Mouse (Mus musculus): ENCODE results near the gene Nfkb1.
A peak's percentile ranks its signal among the peaks of the same experiment; 100 is the strongest.

The Nfkb1 gene

DNA sequence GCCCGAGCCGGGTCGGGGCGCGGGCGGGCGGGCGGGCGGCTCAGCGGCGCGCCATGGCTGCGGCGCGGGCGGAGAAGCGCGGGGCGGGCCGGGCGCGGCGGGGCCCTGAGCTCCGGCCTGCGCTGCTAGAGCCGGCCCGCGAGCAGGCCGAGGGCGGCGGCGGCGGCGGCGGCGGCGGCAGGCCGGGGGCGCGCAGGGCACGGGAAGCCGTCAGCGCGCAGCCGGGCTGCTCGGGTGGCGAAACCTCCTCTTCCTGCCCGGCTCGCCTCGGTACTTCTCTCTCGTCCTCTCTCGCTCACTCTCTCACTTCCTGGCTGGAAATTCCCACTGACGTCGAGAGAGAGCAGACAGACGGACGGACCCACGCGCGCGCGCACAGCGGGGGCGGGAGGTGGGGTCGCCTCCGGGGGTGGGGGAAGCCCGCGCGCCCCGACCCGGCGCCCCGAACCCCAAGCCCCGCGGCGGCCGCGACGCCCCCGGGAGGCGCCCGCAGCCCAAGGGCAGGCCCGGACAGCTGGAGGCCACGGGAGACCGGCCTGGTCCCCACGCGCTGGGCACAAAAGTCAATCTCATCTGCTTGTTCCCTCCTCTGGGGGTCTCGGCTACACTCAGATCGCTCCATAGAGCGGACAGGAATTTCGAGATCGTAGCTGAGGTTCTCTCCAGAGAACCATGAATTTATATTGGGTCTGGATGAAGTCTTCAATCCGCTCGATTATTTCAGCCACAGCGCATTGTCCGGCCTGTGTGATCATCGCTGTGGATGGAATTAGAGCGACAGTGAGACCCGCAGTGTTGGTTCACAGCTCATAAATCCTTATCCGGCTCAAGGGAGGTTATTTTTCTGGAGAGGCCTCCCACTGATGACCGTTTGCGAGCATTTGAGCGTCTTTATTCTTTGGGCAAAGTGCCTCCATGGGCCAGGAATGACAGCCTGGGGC, at the start of gene Nfkb1:
Gene Nfkb1, minus strand, starts transcription at position 357 of the 941 bp plus-strand sequence.
- peak; percentile 80 for DNase-seq

- no peak for DNase-seq
These were observed 49.4 kb upstream of the Nfkb1 start for GRCm38 (mm10) chr3:135740711-135741110.

- DNase-seq: no peak
These were observed 43.4 kb upstream of the Nfkb1 start for GRCm38 (mm10) chr3:135734736-135735135.

DNA sequence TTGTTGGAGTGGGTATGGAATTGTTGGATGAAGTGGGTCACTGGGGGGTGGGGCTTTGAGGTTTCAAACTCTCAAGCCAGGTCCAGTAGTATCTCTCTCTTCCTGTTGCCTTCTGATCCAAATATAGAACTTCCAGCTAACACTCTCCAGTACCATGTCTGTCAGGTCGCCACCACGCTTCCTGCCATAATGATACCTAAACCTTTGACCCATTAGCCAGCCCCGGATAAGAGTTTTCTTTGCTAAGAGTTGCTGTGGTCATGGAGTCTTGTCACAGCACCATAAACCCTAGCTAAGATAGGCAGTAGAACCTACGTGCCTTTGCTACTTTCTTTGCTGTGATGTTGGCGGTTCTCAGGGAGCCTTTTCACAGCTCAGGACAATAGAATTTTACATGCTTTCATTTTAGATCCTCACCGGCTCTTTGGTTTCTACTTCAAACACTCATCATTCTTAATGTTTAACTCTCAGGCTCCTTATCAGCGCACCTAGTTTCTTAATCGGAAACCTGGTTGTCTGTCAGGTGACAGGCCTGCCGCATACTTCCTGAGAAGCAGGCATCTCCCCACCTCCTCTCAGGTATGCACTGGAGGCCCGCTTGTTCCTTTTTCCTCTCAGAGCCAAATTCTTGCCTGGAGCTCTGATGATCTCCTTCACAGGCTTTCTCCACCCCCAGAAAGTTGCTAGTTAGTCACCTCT, 41.5 kb upstream of the Nfkb1 start:
- DNase-seq: no peak

DNA sequence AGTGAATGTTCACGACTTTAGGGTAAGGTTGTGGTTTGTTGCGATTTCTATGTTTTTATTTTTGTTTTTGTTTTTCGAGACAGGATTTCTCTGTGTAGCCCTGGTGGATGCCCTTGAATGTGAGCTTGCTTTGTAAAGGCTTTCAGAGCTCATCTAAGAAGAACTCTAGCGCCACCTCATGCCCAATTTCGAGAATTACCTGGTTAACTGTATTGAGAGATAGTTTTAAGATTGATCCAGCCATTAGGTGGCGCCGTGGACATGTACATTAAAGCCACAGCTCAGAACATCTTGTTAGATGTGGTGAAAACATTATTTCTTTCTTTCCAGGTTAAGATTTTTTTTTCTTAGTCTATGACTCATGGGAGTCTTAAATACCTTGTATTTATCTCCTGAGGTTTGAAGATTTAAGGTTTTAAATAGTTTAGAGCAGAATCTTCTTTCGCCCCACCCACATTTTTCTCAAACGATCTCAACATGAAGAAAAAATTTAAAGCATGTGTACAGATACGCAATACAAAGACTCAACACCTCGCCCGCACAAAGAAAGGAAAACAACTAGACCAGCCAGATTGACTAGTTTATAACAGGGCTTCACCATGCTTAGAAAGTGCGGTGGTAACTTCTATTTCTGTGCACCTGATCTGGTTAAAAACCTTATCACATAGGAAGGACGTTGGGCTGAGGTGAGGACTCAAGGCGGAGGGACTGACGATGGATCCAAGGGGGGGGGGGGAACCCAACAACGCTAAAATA, 40.1 kb upstream of the Nfkb1 start:
- DNase-seq: peak; percentile 96

- DNase-seq: no peak
These were observed 39.4 kb upstream of the Nfkb1 start for GRCm38 (mm10) chr3:135730790-135731189.

DNA sequence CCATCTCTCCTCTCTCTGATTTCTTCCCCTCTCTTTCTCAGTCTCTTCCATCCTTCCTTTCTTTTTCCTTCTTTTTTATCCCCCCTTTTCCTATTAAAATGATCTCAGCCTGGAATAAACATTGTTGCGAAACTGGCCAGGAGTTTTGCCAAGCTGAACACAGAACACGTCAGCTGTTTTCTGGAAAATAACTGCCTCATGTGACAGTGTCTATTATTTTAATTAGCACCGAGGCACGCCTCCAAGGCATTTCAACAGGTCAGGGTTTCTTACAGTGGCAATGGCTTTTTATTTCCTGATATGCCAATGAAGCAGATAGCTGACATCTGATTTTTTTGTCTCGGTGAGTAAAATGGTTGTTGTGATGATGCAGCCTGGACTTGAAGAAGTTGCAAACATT, 38.2 kb upstream of the Nfkb1 start:
- peak; percentile 73 for DNase-seq

DNA sequence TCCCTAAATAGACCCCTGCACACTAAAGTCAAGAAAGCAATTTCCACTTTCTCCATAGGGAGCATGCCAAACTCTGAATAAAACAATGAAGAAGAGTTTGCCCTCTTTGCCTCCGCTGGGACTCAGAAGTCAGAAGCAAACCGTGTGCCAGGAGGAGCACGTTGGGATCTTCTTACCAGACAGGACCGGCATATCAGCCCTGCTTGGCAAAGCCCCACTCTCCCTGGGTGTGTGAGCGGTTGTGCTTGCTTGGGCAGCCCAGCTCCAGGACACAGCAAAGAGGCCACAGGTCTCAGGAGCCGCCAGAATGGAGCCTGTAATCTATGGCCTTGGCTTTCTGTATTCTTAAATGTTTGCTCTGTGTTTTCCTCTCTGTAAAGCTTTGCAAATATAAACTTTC, 37.6 kb upstream of the Nfkb1 start:
- no peak for DNase-seq

GRCm38 (mm10) chr3:135727339-135727738, 36.0 kb upstream of the Nfkb1 start:
- DNase-seq: no peak

DNA sequence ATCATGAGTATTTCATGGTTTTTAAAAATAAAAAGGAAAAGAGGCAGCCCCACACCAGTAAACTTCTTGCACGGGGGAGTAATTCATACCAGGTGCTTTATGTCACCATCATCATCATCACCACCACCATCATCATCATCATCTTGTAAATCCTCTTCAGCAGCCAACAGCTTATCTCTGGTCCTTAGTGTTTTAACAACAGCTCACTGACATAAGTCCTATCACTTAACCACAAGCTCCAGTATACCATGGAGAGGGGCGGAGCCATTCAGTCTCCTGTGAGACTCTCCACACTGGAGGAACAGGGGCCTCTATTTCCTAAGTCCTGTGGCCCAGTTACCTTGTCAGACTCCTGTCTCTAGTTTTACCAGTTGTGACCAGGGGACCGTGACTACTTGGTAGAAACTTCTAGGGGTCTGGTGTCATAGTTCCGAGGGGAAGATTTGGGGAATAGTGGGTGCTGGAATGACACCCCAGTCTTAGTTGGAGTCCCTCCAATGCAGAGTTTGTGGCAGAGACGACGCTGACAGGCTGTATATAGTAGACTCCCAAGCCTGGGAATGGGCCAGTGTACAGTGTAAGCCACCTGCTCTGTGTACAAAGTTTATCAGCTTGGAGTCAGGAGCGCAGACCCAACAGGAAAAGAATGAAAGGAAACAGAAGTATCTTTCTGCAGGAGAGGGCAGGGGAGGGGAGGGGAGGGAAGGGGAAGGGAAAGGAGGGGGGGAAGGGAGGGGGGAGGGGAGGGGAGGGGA, 35.4 kb upstream of the Nfkb1 start:
- no peak for DNase-seq

DNA sequence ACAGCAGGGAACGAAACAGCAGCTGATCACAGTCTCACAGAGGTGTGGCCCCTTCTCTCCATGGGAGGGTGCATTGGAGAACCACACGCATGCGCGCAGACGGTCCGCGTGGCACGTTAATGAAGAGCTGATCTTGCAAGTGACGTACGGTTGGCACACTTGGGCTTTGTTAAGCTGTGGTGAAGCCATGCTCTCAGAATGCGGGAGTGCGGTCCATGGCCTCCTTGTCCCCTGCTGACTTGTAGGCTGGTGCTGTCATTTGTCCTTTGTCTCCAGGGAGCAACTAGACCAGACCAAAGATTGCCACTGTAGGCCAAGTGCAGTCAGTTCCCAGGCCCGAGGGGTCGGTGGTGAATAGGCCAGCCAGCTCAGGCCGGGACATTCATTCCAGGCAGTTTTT, 34.7 kb upstream of the Nfkb1 start:
- peak; percentile 30 for DNase-seq

DNA sequence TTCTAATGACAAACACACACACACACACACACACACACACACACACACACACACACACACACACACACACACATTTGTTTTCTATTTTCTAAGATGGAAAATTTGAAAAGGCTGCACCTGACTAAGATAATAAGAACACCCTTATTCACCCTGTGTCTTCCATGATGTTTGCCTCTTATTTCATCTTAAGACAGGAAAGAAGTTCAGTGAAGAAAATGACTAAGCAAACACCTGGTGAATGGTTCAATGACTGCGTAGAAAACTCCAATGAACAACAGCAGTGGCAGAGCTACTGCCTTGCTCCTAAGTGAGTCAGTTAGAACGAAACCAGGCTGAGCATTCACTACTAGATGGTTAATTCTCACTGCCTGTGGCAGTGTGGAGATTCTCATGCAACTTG, 30.8 kb upstream of the Nfkb1 start:
- no peak for DNase-seq

GRCm38 (mm10) chr3:135719969-135720368, 28.6 kb upstream of the Nfkb1 start:
- no peak for DNase-seq

GRCm38 (mm10) chr3:135719179-135719532, 27.8 kb upstream of the Nfkb1 start:
- DNase-seq: no peak

- no peak for DNase-seq
These were observed 27.2 kb upstream of the Nfkb1 start for GRCm38 (mm10) chr3:135718323-135719178.

DNA sequence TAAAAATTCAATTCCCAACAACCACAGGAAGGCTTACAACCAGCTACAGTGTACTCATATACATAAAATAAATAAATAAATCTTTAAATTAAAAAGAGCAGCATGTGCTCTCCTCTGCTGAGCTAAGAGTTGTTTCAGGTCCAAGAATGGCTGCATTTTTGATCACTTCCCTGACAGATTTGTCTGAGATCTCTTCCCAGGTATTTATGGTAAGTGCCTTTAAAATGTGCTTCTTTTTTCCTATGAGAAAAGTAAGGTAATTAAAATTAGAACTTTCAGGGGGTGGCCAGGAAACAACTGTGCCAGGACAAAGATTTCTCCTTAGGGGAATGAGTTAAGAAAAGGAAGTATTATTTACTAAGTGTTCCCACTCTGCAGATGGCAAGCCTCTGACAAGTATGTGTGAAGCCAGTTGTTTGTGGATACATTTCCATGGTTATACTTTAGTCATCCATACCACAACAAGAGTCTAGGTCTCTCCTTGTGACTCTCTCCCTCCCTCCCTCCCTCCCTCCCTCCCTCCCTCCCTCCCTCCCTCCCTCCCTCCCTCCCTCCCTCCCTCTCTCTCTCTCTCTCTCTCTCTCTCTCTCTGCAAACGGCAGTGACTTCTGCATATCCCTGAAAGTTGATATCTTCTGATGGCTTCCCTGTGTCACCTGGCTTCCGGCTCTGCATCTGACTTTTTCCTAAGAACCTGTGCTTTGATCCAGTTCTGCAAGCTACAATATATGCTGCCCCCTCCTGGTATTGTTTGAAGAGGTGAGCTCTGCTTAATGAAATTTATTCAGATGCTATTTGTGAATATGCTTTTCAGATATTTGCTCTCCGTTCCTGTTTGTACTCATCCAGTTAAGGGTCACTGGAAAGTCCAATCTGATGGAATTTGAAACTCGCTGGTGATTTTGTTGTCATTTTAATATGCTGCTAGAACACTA, 21.9 kb upstream of the Nfkb1 start:
- DNase-seq: peak; percentile 40

GRCm38 (mm10) chr3:135711613-135712012, 20.3 kb upstream of the Nfkb1 start:
- DNase-seq: no peak

- DNase-seq: no peak
These were observed 19.8 kb upstream of the Nfkb1 start for GRCm38 (mm10) chr3:135711040-135711570.

DNA sequence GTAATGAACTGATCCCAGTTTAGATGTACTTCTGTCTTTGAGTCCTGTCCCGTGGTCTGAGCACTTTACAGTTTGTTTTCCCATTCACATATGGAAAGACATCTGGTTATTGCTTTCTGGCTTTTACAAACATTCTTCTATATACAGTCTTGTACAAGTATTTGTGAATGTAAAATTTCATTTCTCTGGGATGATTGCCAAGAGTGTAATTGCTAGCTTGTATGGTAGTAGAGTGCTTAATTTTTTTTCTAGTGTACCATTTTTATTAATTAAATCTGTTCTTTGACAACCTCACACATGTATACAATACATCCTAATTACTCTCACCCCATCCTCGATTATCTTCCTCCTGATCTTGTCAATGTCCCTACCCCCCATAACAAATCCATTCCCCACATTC, 12.0 kb upstream of the Nfkb1 start:
- no peak for DNase-seq

DNA sequence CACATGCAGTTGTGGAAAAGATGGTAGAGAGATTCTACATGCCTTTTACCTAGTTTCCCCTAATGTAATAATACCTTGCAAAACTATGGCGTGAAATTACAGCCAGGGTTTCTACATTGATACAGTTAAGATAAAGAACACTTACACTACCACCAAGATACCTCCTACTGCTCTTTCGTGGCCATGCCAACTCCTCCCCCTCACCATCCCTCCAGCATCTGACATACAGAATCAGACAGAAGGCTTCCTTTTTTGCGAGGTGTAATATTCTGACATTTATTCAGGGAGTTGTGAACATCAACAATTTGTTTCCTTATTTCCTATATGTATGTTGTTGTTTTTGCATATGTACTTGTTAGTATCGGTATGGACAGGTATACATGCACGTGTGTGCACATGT, 11.3 kb upstream of the Nfkb1 start:
- no peak for DNase-seq
